Mouse (Mus musculus) midbrain, embryonic 11.5 days (tissue): Measurements from ENCODE around the gene Hirip3. TPM values are rescaled to one million over a fixed set of nuclear protein-coding genes. Genes with fewer than 3 reads are reported as not detected.

Experiments
- ATAC-seq: fragments of 200-750 bp; cut with Nextera tagmentation; 2 replicates; pipeline ENCODE4 v1.8.0; 2017; ENCODE audit warnings: moderate TSS enrichment, moderate library complexity; ENCODE audit not compliant: low FRiP score
- DNase-seq: peaks from one replicate; pipeline ENCODE4 v3.0.0; 2015; ENCODE audit warnings: low spot score; ENCODE audit errors: missing footprints
- H3K27ac ChIP-seq: fragments of 300-500 bp; sonication (generic); 2 replicates; pipeline ENCODE4 v1.5.1; 2014; ENCODE audit warnings: low read depth, low read length
- H3K27me3 ChIP-seq: fragments of 300-500 bp; sonication (generic); 2 replicates; pipeline ENCODE4 v1.6.1; 2014; ENCODE audit warnings: mild to moderate bottlenecking, low read length, moderate library complexity, mixed read lengths; ENCODE audit not compliant: control insufficient read depth, insufficient read depth
- H3K36me3 ChIP-seq: fragments of 300-500 bp; sonication (generic); 2 replicates; pipeline ENCODE4 v1.6.1; 2014; ENCODE audit warnings: mild to moderate bottlenecking, low read length, moderate library complexity, mixed read lengths; ENCODE audit not compliant: control insufficient read depth, insufficient read depth
- H3K4me1 ChIP-seq: fragments of 300-500 bp; sonication (generic); 2 replicates; pipeline ENCODE4 v1.6.1; 2014; ENCODE audit warnings: low read length; ENCODE audit not compliant: control insufficient read depth, insufficient read depth
- H3K4me2 ChIP-seq: fragments of 300-500 bp; sonication (generic); 2 replicates; pipeline ENCODE4 v1.6.1; 2014; ENCODE audit warnings: mild to moderate bottlenecking, moderate library complexity
- H3K4me3 ChIP-seq: fragments of 300-500 bp; sonication (generic); 2 replicates; pipeline ENCODE4 v1.5.1; 2014; ENCODE audit warnings: low read depth, low read length
- H3K9ac ChIP-seq: fragments of 300-500 bp; sonication (generic); 2 replicates; pipeline ENCODE4 v1.6.1; 2014; ENCODE audit warnings: low read length
- H3K9me3 ChIP-seq: fragments of 300-500 bp; sonication (generic); 2 replicates; pipeline ENCODE4 v1.6.1; 2016; ENCODE audit warnings: low read length; ENCODE audit not compliant: control insufficient read depth
- WGBS: fragments of 180-500 bp; shearing (Covaris S2); extraction: QIAGEN DNeasy Blood & Tissue Kit; methylation state at CpG from one replicate; pipeline ENCODE4 v1.1.7; 2014; 5-methylcytosine and 5-hydroxymethylcytosine counted together
- polyA plus RNA-seq: library from polyadenylated mRNA; unstranded; fragments of >200 nt; fragmentation: Nextera tagmentation; extraction: Ambion mirVana; gene quantifications from 2 replicates; pipeline ENCODE4 v1.2.1, GENCODE M21; 2014

The Hirip3 gene
- polyA plus RNA-seq, 1 experiment from 2014 or later: 23.8 TPM

DNA sequence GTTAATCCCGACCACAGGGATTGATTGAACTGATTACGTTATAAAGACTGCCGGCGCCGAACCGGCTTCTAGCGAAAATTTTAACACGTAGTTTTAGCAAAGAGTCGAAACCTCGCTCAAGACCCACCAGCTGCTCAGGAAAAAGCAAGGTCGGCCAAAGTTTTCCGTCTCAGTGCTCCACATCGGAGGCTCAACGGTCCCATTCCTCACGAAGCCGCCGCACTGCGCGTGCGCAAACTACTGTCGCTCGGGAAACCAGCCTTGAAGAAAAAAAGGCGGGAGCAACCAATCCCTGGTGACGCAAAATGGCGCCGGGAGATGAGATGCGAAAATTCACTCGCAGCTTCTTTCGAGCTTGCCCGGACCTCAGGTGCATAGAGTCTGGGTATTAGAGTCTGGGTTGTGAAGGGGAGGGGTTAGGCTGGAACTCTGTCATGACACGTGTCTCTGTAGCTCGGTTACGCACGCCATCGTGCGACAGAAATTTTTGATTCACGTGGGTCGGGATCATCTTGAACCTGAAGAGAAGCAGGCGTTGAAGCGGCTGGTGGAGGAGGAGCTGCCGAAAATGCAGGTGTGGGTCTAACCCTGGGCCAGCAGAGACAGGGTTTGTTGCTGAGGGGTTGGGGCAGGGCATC is 494 bp downstream of the Hirip3 start, which contains the start of gene Ino80e:
Ino80e (minus strand) TSS at position 231 of the 638 bp plus-strand sequence.
- Histone ChIP-seq H3K27me3 (no peaks in the 10 kb centered on the region), H3K9me3 (no peaks in the 10 kb centered on the region), H3K4me3 (peak within 1 kb of the TSS; percentile 57), H3K4me1 (peaks cover 26% of the 10 kb centered on the region), H3K9ac (peak within 1 kb of the TSS; percentile 81), H3K4me2 (peak within 1 kb of the TSS; percentile 66), H3K27ac (peak within 1 kb of the TSS; percentile 77), H3K36me3 (peaks cover 25% of the 10 kb centered on the region)
- DNase-seq (peak; percentile 100), ATAC-seq (peak; percentile 69)
- under 1% methylated on average over 41 of the region's 41 CpGs for WGBS

DNA sequence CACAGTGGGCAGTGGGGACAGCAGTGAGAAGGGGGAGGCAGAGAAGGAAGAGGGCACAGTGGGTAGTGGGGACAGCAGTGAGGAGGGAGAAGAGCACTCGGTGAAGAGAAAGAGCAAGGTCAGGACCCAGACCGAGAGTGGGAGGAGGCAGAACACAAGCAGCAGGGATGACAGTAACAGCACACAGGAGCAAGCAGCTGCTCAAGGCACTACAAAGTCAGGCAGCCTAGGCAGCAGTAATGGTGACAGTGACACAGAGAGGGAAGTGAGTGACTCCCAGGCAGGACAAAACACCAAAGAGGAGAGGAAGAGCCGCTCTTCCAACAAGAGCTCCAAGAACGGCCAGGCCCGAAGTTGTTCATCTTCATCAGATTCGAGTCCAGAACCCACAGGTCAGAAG is 2.0 kb downstream of the Hirip3 start:
- peaks cover 31% of the 10 kb centered on the region for H3K36me3 ChIP-seq
- ATAC-seq: no peak

DNA sequence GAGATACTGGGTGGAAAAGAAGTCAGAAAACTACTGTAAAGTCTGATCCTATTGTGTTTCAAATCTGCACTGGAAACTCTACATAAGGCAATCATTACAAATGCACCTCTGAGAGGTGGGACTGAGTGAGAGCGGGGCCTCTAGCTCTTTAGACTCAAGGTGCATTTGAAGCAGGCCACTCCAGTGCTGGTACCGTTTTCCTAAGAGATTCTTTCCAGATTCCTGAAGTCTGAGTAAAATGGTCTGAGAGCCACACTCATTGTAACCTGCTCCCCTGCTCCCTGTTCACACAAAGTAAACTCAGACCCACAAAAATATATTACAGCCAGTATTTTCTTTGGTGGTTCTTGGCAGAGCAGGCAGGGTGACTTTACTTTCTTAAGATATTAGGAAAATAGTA is 5.8 kb downstream of the Hirip3 start:
- 90% methylated on average over 2 of the region's 2 CpGs for WGBS
- Histone ChIP-seq H3K9ac (no peak overlapping the region), H3K36me3 (peaks cover 47% of the 10 kb centered on the region), H3K27me3 (no peaks in the 10 kb centered on the region), H3K4me2 (no peak overlapping the region), H3K4me1 (peaks cover 19% of the 10 kb centered on the region), H3K4me3 (no peak overlapping the region), H3K9me3 (no peaks in the 10 kb centered on the region), H3K27ac (no peak overlapping the region)
- no peak for ATAC-seq
- no peak for DNase-seq

More for the DNA sequence above, 2.0 kb downstream of the Hirip3 start:
- peak overlapping the region; percentile 81 for H3K9ac ChIP-seq
- no peaks in the 10 kb centered on the region for H3K27me3 ChIP-seq
- H3K27ac ChIP-seq: peak overlapping the region; percentile 77; the same call in 1 of the 2 replicates
- no peak for DNase-seq
- H3K4me2 ChIP-seq: peak overlapping the region; percentile 66
- H3K9me3 ChIP-seq: no peaks in the 10 kb centered on the region
- peaks cover 26% of the 10 kb centered on the region for H3K4me1 ChIP-seq
- 71% methylated on average over 6 of the region's 6 CpGs for WGBS
- H3K4me3 ChIP-seq: peak overlapping the region; percentile 57

DNA sequence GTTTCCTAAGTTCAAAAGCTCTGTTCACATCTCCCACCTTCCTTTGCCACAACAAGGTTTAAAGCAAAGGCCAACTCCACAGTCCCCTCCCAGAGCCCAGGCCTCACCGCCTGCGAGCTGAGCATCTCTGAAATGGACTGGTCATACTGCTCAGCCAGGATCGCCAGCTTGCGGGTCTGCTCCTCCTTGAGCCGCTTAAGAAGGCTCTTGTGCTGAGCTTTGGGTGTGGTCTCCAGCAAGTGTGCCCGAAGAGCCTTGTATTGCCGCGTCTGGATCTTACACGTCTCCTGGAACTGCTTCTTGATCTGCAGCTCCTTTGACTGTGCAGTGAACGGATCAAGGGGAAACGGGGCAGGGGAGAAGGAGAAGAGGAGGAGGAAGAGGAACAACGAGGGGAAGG is 6.2 kb downstream of the Hirip3 start:
- H3K4me3 ChIP-seq: no peak overlapping the region
- peaks cover 15% of the 10 kb centered on the region for H3K4me1 ChIP-seq
- 86% methylated on average over 12 of the region's 12 CpGs for WGBS
- no peak overlapping the region for H3K4me2 ChIP-seq
- no peak overlapping the region for H3K9ac ChIP-seq
- peaks cover 52% of the 10 kb centered on the region for H3K36me3 ChIP-seq
- H3K27me3 ChIP-seq: no peaks in the 10 kb centered on the region
- H3K9me3 ChIP-seq: no peaks in the 10 kb centered on the region
- no peak overlapping the region for H3K27ac ChIP-seq
- ATAC-seq (no peak), DNase-seq (no peak)

DNA sequence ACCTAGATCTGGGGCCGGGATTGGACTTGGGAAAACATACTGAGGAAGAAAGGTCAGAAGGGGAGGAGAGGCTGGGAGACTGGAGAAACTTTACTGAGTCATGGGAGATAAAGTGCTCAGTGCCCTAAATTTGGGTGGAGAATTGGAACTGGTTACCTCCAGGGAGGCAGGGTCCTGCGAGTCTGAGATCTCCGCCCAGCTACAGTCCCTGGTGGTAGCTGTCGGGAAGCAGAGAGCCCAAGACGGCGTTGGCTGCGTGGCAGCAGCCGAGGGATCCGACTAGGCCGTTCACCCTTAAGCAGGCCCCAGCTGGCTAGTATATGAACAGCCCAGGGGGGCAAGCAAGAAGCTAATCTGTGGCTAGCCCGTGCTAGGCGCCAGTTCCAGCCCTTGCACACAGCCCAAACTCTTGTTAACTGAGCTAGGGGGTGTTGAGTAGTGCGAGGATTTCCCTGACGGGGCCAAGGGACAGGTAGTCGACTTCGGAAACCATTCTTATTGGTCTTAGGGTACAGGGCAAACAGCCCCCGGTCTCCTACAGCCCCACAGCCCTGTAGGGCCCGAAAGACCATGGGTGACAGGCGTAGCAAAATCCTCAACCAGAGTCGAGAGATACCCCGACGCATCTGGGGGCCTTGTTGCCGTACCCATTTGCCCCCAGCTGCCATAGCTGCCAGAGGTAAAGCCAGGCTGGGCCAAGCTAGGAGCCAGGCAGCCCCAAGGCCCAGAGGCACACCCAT is 8.2 kb downstream of the Hirip3 start:
- Histone ChIP-seq H3K9me3 (no peaks in the 10 kb centered on the region), H3K27ac (no peak overlapping the region), H3K4me1 (no peaks in the 10 kb centered on the region), H3K27me3 (no peaks in the 10 kb centered on the region), H3K9ac (no peak overlapping the region), H3K4me3 (no peak overlapping the region), H3K36me3 (peaks cover 55% of the 10 kb centered on the region), H3K4me2 (no peak overlapping the region)
- ATAC-seq: no peak
- 91% methylated on average over 23 of the region's 23 CpGs for WGBS
- DNase-seq: no peak

DNA sequence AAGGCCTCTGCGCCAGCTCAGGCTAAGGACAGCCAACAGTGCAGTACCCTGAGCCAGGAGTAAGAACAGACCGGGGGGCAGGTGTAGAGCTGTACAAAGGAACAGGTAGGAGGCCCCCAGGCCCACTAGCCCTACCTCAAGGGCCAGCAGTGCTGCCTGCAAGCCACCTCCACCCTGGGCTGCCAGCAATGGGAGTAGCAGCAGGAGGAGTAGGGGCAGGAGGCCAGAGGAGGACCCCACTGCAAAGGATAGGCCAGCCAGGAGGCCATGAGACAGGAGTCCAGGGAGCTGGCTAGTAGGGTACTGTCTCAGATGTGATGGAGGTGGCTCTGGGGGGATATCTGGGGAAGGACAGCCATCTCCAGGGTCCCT is 8.7 kb downstream of the Hirip3 start:
- 90% methylated on average over 2 of the region's 2 CpGs for WGBS
- Histone ChIP-seq H3K9ac (no peak overlapping the region), H3K4me3 (no peak overlapping the region), H3K4me2 (no peak overlapping the region), H3K27me3 (no peaks in the 10 kb centered on the region), H3K36me3 (peaks cover 59% of the 10 kb centered on the region), H3K4me1 (no peaks in the 10 kb centered on the region), H3K9me3 (no peaks in the 10 kb centered on the region), H3K27ac (no peak overlapping the region)
- no peak for ATAC-seq
- no peak for DNase-seq

DNA sequence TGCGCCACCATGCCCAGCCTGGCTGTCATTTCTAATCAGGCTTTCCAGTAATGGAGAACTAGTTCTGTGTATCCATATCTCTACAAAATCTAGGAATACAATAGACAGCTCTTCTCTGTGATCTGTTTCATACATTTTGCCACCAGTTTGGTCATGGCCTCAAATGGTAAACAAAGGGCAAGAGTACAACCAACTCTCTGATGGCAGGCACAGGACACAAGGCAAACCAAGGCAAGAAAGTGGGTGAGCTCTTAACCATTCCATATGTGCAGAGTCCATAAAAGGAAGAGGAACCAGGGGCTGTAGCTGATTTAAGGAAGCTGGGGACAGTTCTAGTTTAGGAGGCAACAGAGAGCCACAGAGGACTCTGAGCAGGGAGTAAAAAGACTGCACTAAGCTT is 15.5 kb downstream of the Hirip3 start:
- H3K9ac ChIP-seq: no peak overlapping the region
- 92% methylated on average over 1 of the region's 1 CpGs for WGBS
- peaks cover 8% of the 10 kb centered on the region for H3K4me1 ChIP-seq
- no peak overlapping the region for H3K27ac ChIP-seq
- H3K36me3 ChIP-seq: peaks cover 49% of the 10 kb centered on the region
- ATAC-seq (no peak), DNase-seq (peak; percentile 73)
- no peak overlapping the region for H3K4me2 ChIP-seq
- no peaks in the 10 kb centered on the region for H3K27me3 ChIP-seq
- no peaks in the 10 kb centered on the region for H3K9me3 ChIP-seq
- H3K4me3 ChIP-seq: no peak overlapping the region

DNA sequence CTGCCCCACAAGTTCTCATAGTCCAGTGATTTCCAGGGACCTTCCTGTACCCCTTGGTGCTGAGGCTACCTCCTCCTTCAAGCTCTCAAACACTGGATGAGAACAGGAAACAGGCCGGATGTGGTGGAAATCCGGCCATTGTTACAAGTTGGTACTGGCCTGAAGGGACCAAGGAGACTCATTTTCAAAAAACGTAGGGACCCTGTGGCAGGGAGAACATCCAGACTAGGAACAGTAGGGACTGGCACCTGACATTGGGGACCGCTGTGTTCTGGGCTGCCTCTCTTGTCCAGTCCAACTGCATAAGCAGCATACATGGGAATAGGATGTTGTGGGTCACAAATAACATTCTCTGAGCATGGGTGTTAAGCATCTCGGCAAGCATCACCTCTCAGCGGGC is 19.3 kb downstream of the Hirip3 start:
- ATAC-seq (no peak), DNase-seq (peak; percentile 31)
- no peaks in the 10 kb centered on the region for H3K9me3 ChIP-seq
- H3K4me1 ChIP-seq: peaks cover 23% of the 10 kb centered on the region
- H3K36me3 ChIP-seq: peaks cover 19% of the 10 kb centered on the region
- H3K9ac ChIP-seq: 0 out of 2 replicates have a peak overlapping the region, but pooled peaks have one; percentile 4
- WGBS: 84% methylated on average over 6 of the region's 6 CpGs
- peak overlapping the region; percentile 10; the same call in 1 of the 2 replicates for H3K4me2 ChIP-seq
- no peaks in the 10 kb centered on the region for H3K27me3 ChIP-seq
- no peak overlapping the region for H3K27ac ChIP-seq
- H3K4me3 ChIP-seq: no peak overlapping the region; the same call in 1 of the 2 replicates

DNA sequence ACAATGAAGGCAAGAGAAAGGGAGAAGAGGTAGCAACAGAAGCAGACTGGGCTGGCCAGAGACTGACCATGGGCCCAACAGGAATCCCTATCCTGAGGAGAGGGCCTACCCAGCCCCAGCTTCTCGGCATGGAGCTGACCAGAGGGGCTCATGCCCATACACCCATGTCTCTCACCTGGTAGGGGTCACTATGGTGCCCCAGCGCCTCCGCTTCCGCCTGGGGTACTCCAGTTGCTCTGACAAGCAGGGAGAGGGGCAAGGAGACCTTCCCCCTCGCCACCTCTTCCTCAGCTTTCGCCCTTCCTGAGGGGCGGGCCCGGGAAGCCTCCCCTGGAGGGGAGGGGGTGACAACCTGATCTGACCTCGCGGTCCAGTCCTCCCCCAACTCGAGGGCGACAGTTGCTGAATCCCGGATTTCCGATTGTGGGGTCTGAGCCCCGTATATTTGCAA is 22.0 kb downstream of the Hirip3 start:
- Histone ChIP-seq H3K27ac (0 out of 2 replicates have a peak overlapping the region, but pooled peaks have one; percentile 16), H3K9me3 (no peaks in the 10 kb centered on the region), H3K4me3 (peak overlapping the region; percentile 75), H3K9ac (peak overlapping the region; percentile 86), H3K36me3 (peaks cover 10% of the 10 kb centered on the region), H3K4me1 (peaks cover 23% of the 10 kb centered on the region), H3K4me2 (peak overlapping the region; percentile 98), H3K27me3 (no peaks in the 10 kb centered on the region)
- peak; percentile 91 for DNase-seq
- WGBS: 0% methylated on average over 13 of the region's 15 CpGs
- ATAC-seq: 0 out of 2 replicates have a peak, but pooled peaks have one; percentile 8
